8 mouse cellular contexts compared by ENCODE assay signal in the genomic region with DNA sequence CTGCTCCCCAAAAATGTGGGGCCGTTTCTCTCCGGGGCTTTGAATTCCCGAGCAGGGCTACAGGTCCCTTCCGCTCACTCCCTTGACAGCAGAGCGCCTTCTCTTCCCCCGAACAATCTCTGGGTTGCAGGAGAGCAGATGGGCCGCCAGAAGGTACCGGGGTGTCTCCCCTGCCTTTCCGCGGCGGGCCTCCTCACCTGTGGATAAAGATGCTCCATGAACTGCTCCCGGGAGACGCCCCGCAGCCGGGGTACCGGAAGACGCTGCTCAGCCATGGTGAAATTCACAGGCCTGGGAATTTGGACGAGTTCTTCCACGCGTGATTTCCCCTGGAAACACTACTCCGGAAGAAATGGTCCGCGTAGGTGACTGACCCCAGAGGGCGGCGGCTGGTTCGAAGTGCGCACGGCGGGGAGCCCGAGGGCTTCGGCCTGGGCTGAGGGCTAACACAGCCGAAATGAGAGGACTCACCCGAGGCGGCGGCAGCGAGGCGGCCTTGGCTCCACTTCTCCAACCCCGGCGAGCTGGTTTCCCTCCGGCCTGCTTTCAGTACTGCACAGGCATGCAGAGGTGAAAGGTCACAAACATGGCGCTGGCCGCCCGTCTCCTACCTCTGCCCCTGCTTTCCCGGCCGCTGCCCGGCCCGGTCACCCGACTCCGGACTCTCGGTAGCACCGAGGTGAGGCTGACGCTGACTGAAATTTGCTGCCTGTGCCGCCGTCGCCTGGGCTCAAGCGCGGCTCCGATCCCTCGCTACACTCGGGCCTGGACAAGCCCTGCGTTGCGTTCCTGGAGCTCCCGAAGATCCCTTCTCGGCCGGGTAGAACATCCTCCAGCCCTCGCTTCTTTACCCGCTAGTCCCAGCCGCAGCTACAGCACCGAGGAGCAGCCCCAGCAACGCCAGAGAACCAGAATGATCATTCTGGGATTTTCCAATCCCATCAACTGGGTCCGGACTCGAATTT. TPM values are rescaled to one million over a fixed set of nuclear protein-coding genes. Genes with fewer than 3 reads are reported as not detected.
A peak's percentile ranks its signal among the peaks of the same experiment; 100 is the strongest.
DNase-seq lines count a peak whose midpoint lies in the region; ATAC-seq lines count a peak whose summit lies in the region.

A gene (plus strand): TSS at position 142 of the 965 bp plus-strand sequence.
A gene (minus strand): TSS at position 915 of the 965 bp plus-strand sequence.

- no peaks in the 10 kb centered on the region for H3K9me3 ChIP-seq in hindbrain, embryonic 14.5 days (ENCODE audit: control insufficient read depth, low read length)

- DNase-seq in R1 (ENCODE audit: low read depth, low spot score), result peak; percentile 92
- DNase-seq in cerebellum, postnatal 14 days, result peak; percentile 89 to 90
- peak; percentile 76 to 78 for DNase-seq in frontal cortex, postnatal 25 days (ENCODE audit: low spot score in 2 of 2)
- DNase-seq in hindbrain, embryonic 14.5 days (ENCODE audit: low spot score), result peak; percentile 82
- peak; percentile 73 for DNase-seq in left cerebral cortex, adult 11 months (ENCODE audit: low spot score)
- DNase-seq in lung, postnatal 36 days, result peak; percentile 81
- peak; percentile 86 for DNase-seq in retina, embryonic 14.5 days (ENCODE audit: low spot score)
- peak; percentile 73 to 77 for DNase-seq in thymus, postnatal 36 days

- WGBS in hindbrain, embryonic 14.5 days, result under 1% methylated on average over 72 of the region's 72 CpGs

- peak; percentile 91 for ATAC-seq in hindbrain, embryonic 14.5 days (ENCODE audit: low FRiP score)

- no peaks in the 10 kb centered on the region for H3K27me3 ChIP-seq in hindbrain, embryonic 14.5 days (ENCODE audit: control insufficient read depth, insufficient read depth, low read length)

- 0 out of 2 replicates have a peak, but pooled peaks cover 4% of the 10 kb centered on the region for H3K36me3 ChIP-seq in hindbrain, embryonic 14.5 days (replicated peaks; ENCODE audit: control insufficient read depth, insufficient read depth)

- peak within 1 kb of the TSS; percentile 76 for H3K4me2 ChIP-seq in hindbrain, embryonic 14.5 days (replicated peaks)

- peak within 1 kb of the TSS; percentile 60 for H3K4me3 ChIP-seq in hindbrain, embryonic 14.5 days (replicated peaks; ENCODE audit: low read length)

- H3K9ac ChIP-seq in hindbrain, embryonic 14.5 days, result peak within 1 kb of the TSS; percentile 86

- H3K27ac ChIP-seq in hindbrain, embryonic 14.5 days, result peak within 1 kb of the TSS; percentile 93

- H3K4me1 ChIP-seq in hindbrain, embryonic 14.5 days (replicated peaks; ENCODE audit: control insufficient read depth, insufficient read depth, low read length), result peaks cover 27% of the 10 kb centered on the region

RNA-seq across cellular contexts. Expression of the first gene that starts in this region (rescaled TPM):
- polyA plus RNA-seq in hindbrain, embryonic 14.5 days (2014; fragmentation: Nextera tagmentation; extraction: Ambion mirVana), result 14.9 and 16.0 TPM in 2 replicates

RNA-seq across cellular contexts. Expression of the second gene that starts in this region (rescaled TPM):
- 20.9 and 28.9 TPM in 2 replicates for polyA plus RNA-seq in hindbrain, embryonic 14.5 days (2014; fragmentation: Nextera tagmentation; extraction: Ambion mirVana)

Comparison
In these comparisons a context has a peak if more than half of its experiments do, and no peak if none do; other contexts are left out.
1. Peak in every context shown above with its lines: DNase-seq, ATAC-seq, H3K4me3 ChIP-seq and H3K27ac ChIP-seq.